Mouse (Mus musculus): ENCODE results near the gene Spdye4c. TPM values are rescaled to one million over a fixed set of nuclear protein-coding genes. Genes with fewer than 3 reads are reported as not detected.
A peak's percentile ranks its signal among the peaks of the same experiment; 100 is the strongest.

Gene Spdye4c
- polyA plus RNA-seq, 1 experiment from 2014 or later, result not detected

- Histone ChIP-seq H3K27ac (no peak overlapping the region), H3K4me2 (replicated peaks) (no peak overlapping the region), H3K4me1 (peaks cover 17% of the 10 kb centered on the region), H3K4me3 (no peak overlapping the region), H3K9me3 (no peaks in the 10 kb centered on the region), H3K36me3 (no peaks in the 10 kb centered on the region), H3K27me3 (no peaks in the 10 kb centered on the region), H3K9ac (no peak overlapping the region)
- WGBS, result 43% methylated on average over 8 of the region's 8 CpGs
- no peak for ATAC-seq (ENCODE audit: low FRiP score, low read depth)
Measured at GRCm38 (mm10) chr2:128565904-128566303, 25.1 kb upstream of the Spdye4c start.

GRCm38 (mm10) chr2:128566304-128567147, 24.5 kb upstream of the Spdye4c start:
- Histone ChIP-seq H3K9me3 (no peaks in the 10 kb centered on the region), H3K36me3 (no peaks in the 10 kb centered on the region), H3K27ac (no peak overlapping the region), H3K4me1 (peaks cover 17% of the 10 kb centered on the region), H3K9ac (no peak overlapping the region), H3K4me2 (replicated peaks) (no peak overlapping the region), H3K27me3 (no peaks in the 10 kb centered on the region), H3K4me3 (no peak overlapping the region)
- 65% methylated on average over 10 of the region's 10 CpGs for WGBS
- peak; percentile 32; the same call in 1 of the 2 replicates for ATAC-seq (ENCODE audit: low FRiP score, low read depth)

GRCm38 (mm10) chr2:128568018-128568417, 23.0 kb upstream of the Spdye4c start:
- 58% methylated on average over 6 of the region's 6 CpGs for WGBS

GRCm38 (mm10) chr2:128568490-128568889, 22.5 kb upstream of the Spdye4c start:
- H3K9ac ChIP-seq, result no peak overlapping the region
- H3K9me3 ChIP-seq, result no peaks in the 10 kb centered on the region
- H3K4me2 ChIP-seq (replicated peaks), result no peak overlapping the region
- no peaks in the 10 kb centered on the region for H3K36me3 ChIP-seq
- 24% methylated on average over 4 of the region's 4 CpGs for WGBS
- no peak overlapping the region for H3K4me3 ChIP-seq
- no peak overlapping the region for H3K27ac ChIP-seq
- peaks cover 17% of the 10 kb centered on the region for H3K4me1 ChIP-seq
- no peak for ATAC-seq (ENCODE audit: low FRiP score, low read depth)
- no peaks in the 10 kb centered on the region for H3K27me3 ChIP-seq

More at GRCm38 (mm10) chr2:128568018-128568417, 23.0 kb upstream of the Spdye4c start:
- ATAC-seq (ENCODE audit: low FRiP score, low read depth), result no peak
- Histone ChIP-seq H3K27me3 (no peaks in the 10 kb centered on the region), H3K9ac (no peak overlapping the region), H3K4me3 (no peak overlapping the region), H3K9me3 (no peaks in the 10 kb centered on the region), H3K36me3 (no peaks in the 10 kb centered on the region), H3K4me1 (peaks cover 17% of the 10 kb centered on the region), H3K4me2 (replicated peaks) (no peak overlapping the region), H3K27ac (no peak overlapping the region)

GRCm38 (mm10) chr2:128571001-128571400, 20.0 kb upstream of the Spdye4c start:
- Histone ChIP-seq H3K9ac (no peak overlapping the region), H3K36me3 (no peaks in the 10 kb centered on the region), H3K27me3 (no peaks in the 10 kb centered on the region), H3K9me3 (no peaks in the 10 kb centered on the region), H3K4me3 (no peak overlapping the region), H3K4me1 (peaks cover 11% of the 10 kb centered on the region), H3K4me2 (replicated peaks) (no peak overlapping the region), H3K27ac (no peak overlapping the region)
- no peak for ATAC-seq (ENCODE audit: low FRiP score, low read depth)
- 50% methylated on average over 4 of the region's 4 CpGs for WGBS

GRCm38 (mm10) chr2:128572726-128573624, 18.0 kb upstream of the Spdye4c start:
- no peak overlapping the region for H3K4me3 ChIP-seq
- 48% methylated on average over 16 of the region's 16 CpGs for WGBS
- ATAC-seq (ENCODE audit: low FRiP score, low read depth), result no peak; the same call in 1 of the 2 replicates
- no peak overlapping the region for H3K4me2 ChIP-seq (replicated peaks)
- no peaks in the 10 kb centered on the region for H3K9me3 ChIP-seq
- no peaks in the 10 kb centered on the region for H3K27me3 ChIP-seq
- H3K36me3 ChIP-seq, result no peaks in the 10 kb centered on the region
- no peak overlapping the region for H3K9ac ChIP-seq
- no peaks in the 10 kb centered on the region for H3K4me1 ChIP-seq
- H3K27ac ChIP-seq, result no peak overlapping the region

GRCm38 (mm10) chr2:128582881-128583280, 8.1 kb upstream of the Spdye4c start:
- Histone ChIP-seq H3K4me3 (no peak overlapping the region), H3K4me2 (replicated peaks) (no peak overlapping the region), H3K9ac (no peak overlapping the region), H3K36me3 (no peaks in the 10 kb centered on the region), H3K9me3 (no peaks in the 10 kb centered on the region), H3K4me1 (no peaks in the 10 kb centered on the region), H3K27ac (no peak overlapping the region), H3K27me3 (no peaks in the 10 kb centered on the region)
- WGBS, result 39% methylated on average over 5 of the region's 5 CpGs
- no peak for ATAC-seq (ENCODE audit: low FRiP score, low read depth)

GRCm38 (mm10) chr2:128592301-128592700, 1.3 kb downstream of the Spdye4c start:
- Histone ChIP-seq H3K4me2 (replicated peaks) (no peak overlapping the region), H3K9ac (no peak overlapping the region), H3K27ac (no peak overlapping the region), H3K36me3 (no peaks in the 10 kb centered on the region), H3K4me3 (no peak overlapping the region), H3K9me3 (no peaks in the 10 kb centered on the region), H3K4me1 (no peaks in the 10 kb centered on the region), H3K27me3 (no peaks in the 10 kb centered on the region)
- WGBS, result 90% methylated on average over 7 of the region's 7 CpGs
- ATAC-seq (ENCODE audit: low FRiP score, low read depth), result no peak

GRCm38 (mm10) chr2:128601534-128601933, 10.5 kb downstream of the Spdye4c start:
- Histone ChIP-seq H3K9ac (no peak overlapping the region), H3K27me3 (no peaks in the 10 kb centered on the region), H3K4me1 (no peaks in the 10 kb centered on the region), H3K4me2 (replicated peaks) (no peak overlapping the region), H3K36me3 (no peaks in the 10 kb centered on the region), H3K9me3 (0 out of 2 replicates have a peak, but pooled peaks cover 7% of the 10 kb centered on the region), H3K4me3 (no peak overlapping the region), H3K27ac (no peak overlapping the region)
- WGBS, result 26% methylated on average over 2 of the region's 2 CpGs
- ATAC-seq (ENCODE audit: low FRiP score, low read depth), result no peak

GRCm38 (mm10) chr2:128609286-128609685, 18.3 kb downstream of the Spdye4c start:
- H3K9ac ChIP-seq, result no peak overlapping the region
- H3K36me3 ChIP-seq, result peaks cover 50% of the 10 kb centered on the region
- WGBS, result 81% methylated on average over 5 of the region's 5 CpGs
- H3K4me1 ChIP-seq, result no peaks in the 10 kb centered on the region
- H3K9me3 ChIP-seq, result peaks cover 10% of the 10 kb centered on the region; the same call in 1 of the 2 replicates
- no peak overlapping the region for H3K4me3 ChIP-seq
- no peaks in the 10 kb centered on the region for H3K27me3 ChIP-seq
- no peak overlapping the region for H3K27ac ChIP-seq
- ATAC-seq (ENCODE audit: low FRiP score, low read depth), result no peak
- H3K4me2 ChIP-seq (replicated peaks), result no peak overlapping the region

GRCm38 (mm10) chr2:128611178-128611577, 20.2 kb downstream of the Spdye4c start:
- no peak for ATAC-seq (ENCODE audit: low FRiP score, low read depth)
- WGBS, result 95% methylated on average over 8 of the region's 8 CpGs
- H3K27me3 ChIP-seq, result no peaks in the 10 kb centered on the region

GRCm38 (mm10) chr2:128612275-128612674, 21.3 kb downstream of the Spdye4c start:
- Histone ChIP-seq H3K27me3 (no peaks in the 10 kb centered on the region), H3K9ac (no peak overlapping the region), H3K4me3 (no peak overlapping the region), H3K27ac (no peak overlapping the region), H3K36me3 (peaks cover 74% of the 10 kb centered on the region), H3K9me3 (no peaks in the 10 kb centered on the region), H3K4me2 (replicated peaks) (no peak overlapping the region), H3K4me1 (no peaks in the 10 kb centered on the region)
- no peak for ATAC-seq (ENCODE audit: low FRiP score, low read depth)
- WGBS, result 96% methylated on average over 7 of the region's 7 CpGs

More at GRCm38 (mm10) chr2:128611178-128611577, 20.2 kb downstream of the Spdye4c start:
- Histone ChIP-seq H3K9ac (no peak overlapping the region), H3K27ac (no peak overlapping the region), H3K4me2 (replicated peaks) (no peak overlapping the region), H3K9me3 (peaks cover 3% of the 10 kb centered on the region; the same call in 1 of the 2 replicates), H3K4me3 (no peak overlapping the region), H3K4me1 (no peaks in the 10 kb centered on the region), H3K36me3 (peaks cover 64% of the 10 kb centered on the region)

All from limb, embryonic 13.5 days (tissue).